Mouse (Mus musculus): ENCODE results near the gene Tyro3.

- TF ChIP-seq EP300 (IDR thresholded peaks at IDR 0.05; ENCODE audit: low read depth): no peak
- no peak for TF ChIP-seq CTCF (IDR thresholded peaks at IDR 0.05; ENCODE audit: low read depth)
These were observed 48.5 kb downstream of the Tyro3 start for GRCm38 (mm10) chr2:119845882-119846546.
